Mouse (Mus musculus) neural tube, embryonic 14.5 days (tissue): Measurements from ENCODE around the gene Ercc2. TPM values are rescaled to one million over a fixed set of nuclear protein-coding genes. Genes with fewer than 3 reads are reported as not detected.

Experiments used
- ATAC-seq: fragments of 200-750 bp; cut with Nextera tagmentation; 2 replicates; pipeline ENCODE4 v1.8.0; 2017; ENCODE audit warnings: low read depth, mild to moderate bottlenecking, moderate TSS enrichment, moderate library complexity
- H3K27ac ChIP-seq: fragments of 300-500 bp; sonication (generic); 2 replicates; pipeline ENCODE4 v1.5.1; 2014; ENCODE audit warnings: low read depth, mild to moderate bottlenecking, control low read depth, low read length, moderate library complexity, mixed read lengths
- H3K27me3 ChIP-seq: fragments of 300-500 bp; sonication (generic); 2 replicates; pipeline ENCODE4 v1.6.1; 2014; ENCODE audit warnings: low read length; ENCODE audit not compliant: control insufficient read depth, insufficient read depth
- H3K36me3 ChIP-seq: fragments of 300-500 bp; sonication (generic); 2 replicates; pipeline ENCODE4 v1.6.1; 2014; ENCODE audit warnings: low read length, mixed read lengths; ENCODE audit not compliant: control insufficient read depth, insufficient read depth
- H3K4me1 ChIP-seq: fragments of 300-500 bp; sonication (generic); 2 replicates; pipeline ENCODE4 v1.6.1; 2014; ENCODE audit warnings: low read length; ENCODE audit not compliant: control insufficient read depth, insufficient read depth
- H3K4me2 ChIP-seq: fragments of 300-500 bp; sonication (generic); 2 replicates; pipeline ENCODE4 v1.6.1; 2014; ENCODE audit warnings: mild to moderate bottlenecking, low read depth, low read length, control low read depth
- H3K4me3 ChIP-seq: fragments of 300-500 bp; sonication (generic); 2 replicates; pipeline ENCODE4 v1.5.1; 2014; ENCODE audit warnings: low read depth, low read length, control low read depth, mixed read lengths
- H3K9ac ChIP-seq: fragments of 300-500 bp; sonication (generic); replicated peaks from 2 replicates; pipeline ENCODE4 v1.6.1; 2014; ENCODE audit warnings: low read depth, mild to moderate bottlenecking, control low read depth, low read length, mixed read lengths
- H3K9me3 ChIP-seq: fragments of 300-500 bp; sonication (generic); 2 replicates; pipeline ENCODE4 v1.6.1; 2016; ENCODE audit warnings: low read length; ENCODE audit not compliant: control insufficient read depth
- WGBS: fragments of 180-500 bp; shearing (Covaris S2); extraction: QIAGEN DNeasy Blood & Tissue Kit; methylation state at CpG from one replicate; pipeline ENCODE4 v1.1.7; 2014; 5-methylcytosine and 5-hydroxymethylcytosine counted together
- polyA plus RNA-seq: library from polyadenylated mRNA; unstranded; fragments of >200 nt; fragmentation: Nextera tagmentation; extraction: Ambion mirVana; gene quantifications from 2 replicates; pipeline ENCODE4 v1.2.1, GENCODE M21; 2014

Ercc2 gene
- polyA plus RNA-seq, 1 experiment from 2014 or later, result 11.4 TPM

- no peak overlapping the region for H3K27ac ChIP-seq
- H3K4me3 ChIP-seq, result no peak overlapping the region
- H3K4me2 ChIP-seq, result no peak overlapping the region
- no peaks in the 10 kb centered on the region for H3K4me1 ChIP-seq
- 82% methylated on average over 4 of the region's 4 CpGs for WGBS
- H3K9ac ChIP-seq, result no peak overlapping the region
- no peaks in the 10 kb centered on the region for H3K9me3 ChIP-seq
- no peaks in the 10 kb centered on the region for H3K27me3 ChIP-seq
- ATAC-seq, result no peak
- H3K36me3 ChIP-seq, result no peaks in the 10 kb centered on the region
These were observed 16.4 kb upstream of the Ercc2 start for GRCm38 (mm10) chr7:19365376-19365775.

GRCm38 (mm10) chr7:19368380-19368779 lies 13.4 kb upstream of the Ercc2 start:
- H3K4me1 ChIP-seq, result no peaks in the 10 kb centered on the region
- no peaks in the 10 kb centered on the region for H3K36me3 ChIP-seq
- H3K4me3 ChIP-seq, result no peak overlapping the region
- H3K27ac ChIP-seq, result no peak overlapping the region
- ATAC-seq, result no peak
- 23% methylated on average over 16 of the region's 16 CpGs for WGBS
- H3K9me3 ChIP-seq, result no peaks in the 10 kb centered on the region
- no peaks in the 10 kb centered on the region for H3K27me3 ChIP-seq
- no peak overlapping the region for H3K9ac ChIP-seq
- no peak overlapping the region for H3K4me2 ChIP-seq

GRCm38 (mm10) chr7:19369823-19370425 lies 11.9 kb upstream of the Ercc2 start:
- WGBS, result 11% methylated on average over 42 of the region's 46 CpGs
- Histone ChIP-seq H3K9me3 (no peaks in the 10 kb centered on the region), H3K36me3 (no peaks in the 10 kb centered on the region), H3K4me3 (peak overlapping the region; percentile 35), H3K4me2 (peak overlapping the region; percentile 56), H3K27ac (no peak overlapping the region), H3K4me1 (no peaks in the 10 kb centered on the region), H3K27me3 (no peaks in the 10 kb centered on the region), H3K9ac (peak overlapping the region; percentile 57)
- ATAC-seq, result peak; percentile 87

GRCm38 (mm10) chr7:19373367-19373766 lies 8.4 kb upstream of the Ercc2 start:
- no peaks in the 10 kb centered on the region for H3K36me3 ChIP-seq
- no peak overlapping the region for H3K9ac ChIP-seq
- no peak for ATAC-seq
- no peak overlapping the region for H3K4me2 ChIP-seq
- no peaks in the 10 kb centered on the region for H3K27me3 ChIP-seq
- H3K4me3 ChIP-seq, result no peak overlapping the region
- H3K9me3 ChIP-seq, result no peaks in the 10 kb centered on the region
- H3K4me1 ChIP-seq, result no peaks in the 10 kb centered on the region
- WGBS, result 81% methylated on average over 2 of the region's 2 CpGs
- H3K27ac ChIP-seq, result no peak overlapping the region

- Histone ChIP-seq H3K27ac (no peak overlapping the region), H3K27me3 (no peaks in the 10 kb centered on the region), H3K9me3 (no peaks in the 10 kb centered on the region), H3K9ac (no peak overlapping the region), H3K4me1 (no peaks in the 10 kb centered on the region), H3K36me3 (no peaks in the 10 kb centered on the region), H3K4me3 (no peak overlapping the region), H3K4me2 (no peak overlapping the region)
- no peak for ATAC-seq
- WGBS, result 84% methylated on average over 16 of the region's 18 CpGs
These were observed 6.4 kb upstream of the Ercc2 start for GRCm38 (mm10) chr7:19375368-19375767.

GRCm38 (mm10) chr7:19376019-19376418 lies 5.8 kb upstream of the Ercc2 start:
- Histone ChIP-seq H3K27me3 (no peaks in the 10 kb centered on the region), H3K4me3 (no peak overlapping the region), H3K9me3 (no peaks in the 10 kb centered on the region), H3K4me2 (no peak overlapping the region), H3K9ac (no peak overlapping the region), H3K36me3 (no peaks in the 10 kb centered on the region), H3K4me1 (no peaks in the 10 kb centered on the region), H3K27ac (no peak overlapping the region)
- 84% methylated on average over 4 of the region's 4 CpGs for WGBS
- no peak for ATAC-seq

GRCm38 (mm10) chr7:19378049-19378448 lies 3.8 kb upstream of the Ercc2 start:
- 78% methylated on average over 8 of the region's 8 CpGs for WGBS
- no peaks in the 10 kb centered on the region for H3K9me3 ChIP-seq
- no peak overlapping the region for H3K4me3 ChIP-seq
- H3K9ac ChIP-seq, result no peak overlapping the region
- no peak for ATAC-seq
- H3K27me3 ChIP-seq, result no peaks in the 10 kb centered on the region
- no peaks in the 10 kb centered on the region for H3K36me3 ChIP-seq
- H3K4me1 ChIP-seq, result no peaks in the 10 kb centered on the region
- H3K27ac ChIP-seq, result no peak overlapping the region
- no peak overlapping the region for H3K4me2 ChIP-seq

GRCm38 (mm10) chr7:19382166-19382541 lies 344 bp downstream of the Ercc2 start:
- ATAC-seq, result peak; percentile 63
- Histone ChIP-seq H3K4me1 (no peaks in the 10 kb centered on the region), H3K9ac (peak overlapping the region; percentile 78), H3K27me3 (no peaks in the 10 kb centered on the region), H3K4me2 (peak overlapping the region; percentile 56), H3K9me3 (no peaks in the 10 kb centered on the region), H3K36me3 (peaks cover 17% of the 10 kb centered on the region), H3K27ac (no peak overlapping the region), H3K4me3 (peak overlapping the region; percentile 84)
- under 1% methylated on average over 33 of the region's 37 CpGs for WGBS

- WGBS, result 90% methylated on average over 9 of the region's 9 CpGs
- H3K9ac ChIP-seq, result no peak overlapping the region
- no peak for ATAC-seq
- H3K4me2 ChIP-seq, result no peak overlapping the region
- H3K36me3 ChIP-seq, result peaks cover 29% of the 10 kb centered on the region
- H3K4me3 ChIP-seq, result no peak overlapping the region
- H3K4me1 ChIP-seq, result no peaks in the 10 kb centered on the region
- no peaks in the 10 kb centered on the region for H3K27me3 ChIP-seq
- no peak overlapping the region for H3K27ac ChIP-seq
- H3K9me3 ChIP-seq, result no peaks in the 10 kb centered on the region
These were observed 1.9 kb downstream of the Ercc2 start for GRCm38 (mm10) chr7:19383708-19384107.
